Mouse (Mus musculus): ENCODE data around the gene Hdac9.

Gene Hdac9

DNA sequence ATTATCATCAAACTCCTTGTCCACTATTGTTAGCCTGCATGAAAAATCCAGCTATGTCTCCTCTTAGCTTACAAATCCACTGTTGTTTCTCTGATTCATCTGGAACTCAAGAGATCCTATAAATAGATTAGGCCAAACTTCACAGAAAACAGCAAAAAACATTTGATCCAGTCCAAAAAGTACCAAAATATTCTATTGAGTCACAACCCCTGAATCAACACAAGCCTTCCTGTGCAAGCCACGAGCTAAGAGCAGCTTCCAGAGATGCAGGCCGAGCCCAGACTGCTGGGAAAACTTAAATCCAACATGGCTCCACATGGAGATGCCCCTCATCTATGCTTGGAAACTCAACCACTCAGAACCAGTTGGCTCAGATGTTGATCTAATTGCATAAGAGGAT lies 113.2 kb downstream of the Hdac9 start:
- DNase-seq: no peak

- DNase-seq: no peak
These were observed 114.6 kb downstream of the Hdac9 start for GRCm38 (mm10) chr12:34802308-34802707.

- DNase-seq: no peak
These were observed 115.1 kb downstream of the Hdac9 start for GRCm38 (mm10) chr12:34801752-34802151.

DNA sequence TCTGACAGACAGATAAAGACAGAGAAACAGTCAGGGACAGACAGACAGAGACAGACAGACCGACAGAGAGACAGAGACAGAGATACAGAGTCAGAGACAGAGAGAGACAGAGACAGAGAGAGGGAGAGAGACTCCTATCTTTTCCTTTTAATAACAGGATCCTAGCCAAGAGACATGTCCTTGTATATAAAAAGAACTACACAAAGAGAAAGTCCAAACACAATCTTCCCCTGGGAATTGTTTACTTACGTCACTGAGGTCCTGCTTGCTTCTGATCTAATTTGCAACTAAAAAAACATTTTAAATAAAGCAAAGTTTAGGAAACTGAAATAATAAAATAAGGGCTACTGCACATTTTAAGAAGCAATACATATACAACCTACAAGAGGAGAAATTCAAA lies 119.5 kb downstream of the Hdac9 start:
- DNase-seq: no peak

DNA sequence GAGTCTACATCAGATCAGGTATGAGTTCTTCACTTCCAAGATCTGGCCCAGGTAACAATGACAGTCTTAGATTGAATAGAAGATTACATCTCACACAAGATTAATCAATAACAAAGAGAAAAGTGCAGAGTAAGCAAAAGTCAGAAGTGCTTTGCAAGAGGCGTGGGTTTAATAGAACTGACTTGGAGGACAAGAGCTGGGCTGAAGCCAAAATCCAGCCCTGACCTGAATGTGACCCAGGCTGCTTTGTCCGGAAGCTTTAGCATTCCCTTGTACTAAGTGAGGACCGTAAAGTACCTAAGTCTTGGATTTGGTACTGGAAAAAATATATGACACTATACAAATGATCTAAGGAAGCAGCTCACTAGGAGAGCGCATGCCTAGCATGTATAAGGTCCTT lies 121.4 kb downstream of the Hdac9 start:
- DNase-seq: no peak

GRCm38 (mm10) chr12:34792113-34792452 lies 124.8 kb downstream of the Hdac9 start:
- DNase-seq: no peak

DNA sequence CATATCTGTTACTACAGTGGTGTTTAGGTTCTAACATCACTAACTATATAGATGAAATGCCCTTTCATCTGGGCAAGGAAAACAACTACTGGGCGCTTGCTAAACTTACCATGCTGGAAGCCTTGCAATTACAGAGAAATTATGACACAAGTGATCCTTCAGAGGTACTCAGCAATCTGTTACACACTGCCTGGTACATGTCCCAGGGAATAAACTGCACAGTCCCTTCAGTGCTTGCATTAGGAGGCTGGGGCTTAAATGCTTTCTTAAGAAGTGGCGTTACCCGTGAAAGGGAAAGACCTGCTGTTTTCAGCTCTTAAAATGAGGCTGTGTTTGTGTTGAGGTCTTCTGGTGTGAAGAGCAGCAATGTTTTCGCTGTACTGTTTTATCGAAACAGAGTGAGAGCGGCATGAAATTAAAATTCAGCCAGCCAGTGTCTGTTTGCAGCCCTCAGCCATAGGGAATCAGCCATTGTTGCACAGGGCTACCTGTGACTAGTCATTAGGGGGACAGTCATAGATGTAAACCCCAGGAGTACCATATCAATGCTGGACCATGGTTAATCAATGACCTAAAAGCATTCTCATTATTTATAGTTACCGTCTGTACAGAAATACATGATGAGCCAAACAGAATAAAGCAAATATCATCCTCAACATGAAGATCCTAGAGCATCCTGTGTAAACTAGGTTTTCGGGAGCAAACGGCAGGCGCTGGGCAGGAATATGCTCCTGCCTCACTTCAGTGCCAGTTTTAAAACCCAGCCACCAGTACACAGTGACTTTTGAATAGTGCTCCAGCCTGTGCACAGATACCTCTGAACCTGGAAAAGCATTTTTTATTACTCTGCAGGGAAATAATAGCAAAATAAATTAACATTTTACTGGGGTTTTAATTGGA lies 125.4 kb downstream of the Hdac9 start:
- DNase-seq: no peak

- peak; percentile 34 for DNase-seq
These were observed 127.6 kb downstream of the Hdac9 start for GRCm38 (mm10) chr12:34789031-34789982.

DNA sequence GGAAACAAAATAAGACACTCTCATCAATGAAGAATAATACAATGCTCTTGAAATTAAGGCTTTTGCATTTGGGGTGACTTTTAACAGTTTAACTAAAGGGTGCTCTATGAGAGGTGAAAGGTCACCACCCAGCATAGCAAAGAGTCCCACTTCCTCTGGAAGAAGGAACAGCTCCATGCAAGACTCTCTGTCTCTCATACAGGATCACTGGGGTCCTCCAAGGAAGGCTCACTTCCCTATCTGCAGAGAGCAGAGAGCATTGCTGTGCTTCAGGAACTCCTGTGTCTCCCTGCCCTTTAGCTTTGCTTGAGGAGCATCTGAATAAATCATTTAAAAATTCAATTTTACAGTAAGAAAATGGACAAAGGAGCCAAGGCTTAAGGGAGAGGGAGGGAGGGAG lies 129.5 kb downstream of the Hdac9 start:
- peak; percentile 25 for DNase-seq

- peak; percentile 80 for DNase-seq
These were observed 133.3 kb downstream of the Hdac9 start for GRCm38 (mm10) chr12:34783574-34783973.

DNA sequence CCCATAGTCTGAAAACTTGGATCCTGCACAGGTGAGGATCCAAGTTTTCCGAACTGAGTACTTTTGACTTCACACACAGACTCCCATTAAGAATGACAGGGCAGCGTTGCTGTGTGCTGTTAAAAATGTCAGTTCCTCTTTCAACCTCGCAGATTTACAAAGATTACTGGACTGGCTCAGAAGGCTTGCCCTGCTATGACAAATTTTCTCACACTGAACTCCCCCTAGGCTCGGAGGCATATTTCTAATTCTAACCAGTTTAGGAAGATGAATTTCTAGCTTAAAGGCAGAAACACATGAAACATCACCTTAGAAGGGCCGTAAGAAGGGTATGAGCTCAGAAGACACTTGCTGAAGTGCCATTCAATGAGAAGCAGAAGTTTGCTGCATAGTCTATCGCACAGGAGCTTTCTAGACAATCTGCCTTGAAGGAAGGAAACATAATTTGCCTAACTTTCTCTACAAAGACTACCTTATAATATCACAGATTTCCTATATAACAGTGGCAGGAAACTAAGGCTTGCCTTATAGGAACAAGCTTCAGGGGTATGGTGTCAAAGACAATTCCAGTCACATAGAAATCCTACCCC lies 137.4 kb downstream of the Hdac9 start:
- no peak for DNase-seq

- DNase-seq: no peak
These were observed 140.7 kb downstream of the Hdac9 start for GRCm38 (mm10) chr12:34776170-34776569.

GRCm38 (mm10) chr12:34774071-34774470 lies 142.8 kb downstream of the Hdac9 start:
- no peak for DNase-seq

DNA sequence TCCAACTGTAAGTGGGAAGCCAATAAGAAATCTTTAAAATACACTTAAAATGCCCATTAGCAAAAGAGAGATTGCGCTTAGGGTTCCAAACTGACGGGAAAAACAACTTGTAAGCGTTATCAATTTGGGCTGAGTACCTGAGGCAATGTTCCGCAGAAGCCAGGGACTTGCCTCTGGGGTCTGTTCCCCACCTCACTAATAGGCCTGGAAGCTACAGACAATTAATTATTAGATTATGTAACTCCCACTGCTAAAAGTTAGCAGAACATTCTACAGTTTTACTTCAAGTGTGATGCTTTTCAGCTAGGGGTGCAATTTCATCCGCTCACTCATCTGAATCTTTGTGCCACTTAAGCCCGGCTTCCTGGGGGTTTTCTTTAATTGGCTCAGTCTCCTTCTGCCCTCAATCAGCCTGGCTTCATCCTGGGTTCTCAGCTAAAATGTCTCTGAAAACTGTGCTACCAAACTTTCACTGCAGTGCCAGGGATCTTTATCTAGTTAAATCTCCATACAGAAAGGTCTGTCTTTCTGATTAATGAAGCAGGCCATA lies 149.6 kb downstream of the Hdac9 start:
- DNase-seq: no peak

DNA sequence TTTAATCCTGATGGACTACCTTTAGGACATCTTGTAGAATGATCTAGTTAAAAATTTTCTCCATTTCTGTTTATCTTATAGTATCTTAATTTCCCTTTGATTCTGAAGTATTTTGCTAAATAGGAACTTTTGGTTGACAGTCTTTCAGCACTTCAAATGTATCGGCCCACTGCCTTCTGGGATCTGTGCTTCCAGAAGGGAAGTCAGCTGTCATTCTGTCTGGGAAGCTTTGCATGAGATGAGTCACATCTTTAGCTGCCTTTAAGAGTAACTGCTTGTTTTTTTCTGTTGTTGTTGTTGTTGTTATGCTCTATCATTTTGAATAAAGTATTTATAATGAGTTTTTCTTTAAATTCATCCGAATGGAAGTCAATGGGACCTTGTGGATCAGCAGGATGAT lies 169.6 kb downstream of the Hdac9 start:
- peak; percentile 65 for DNase-seq

DNA sequence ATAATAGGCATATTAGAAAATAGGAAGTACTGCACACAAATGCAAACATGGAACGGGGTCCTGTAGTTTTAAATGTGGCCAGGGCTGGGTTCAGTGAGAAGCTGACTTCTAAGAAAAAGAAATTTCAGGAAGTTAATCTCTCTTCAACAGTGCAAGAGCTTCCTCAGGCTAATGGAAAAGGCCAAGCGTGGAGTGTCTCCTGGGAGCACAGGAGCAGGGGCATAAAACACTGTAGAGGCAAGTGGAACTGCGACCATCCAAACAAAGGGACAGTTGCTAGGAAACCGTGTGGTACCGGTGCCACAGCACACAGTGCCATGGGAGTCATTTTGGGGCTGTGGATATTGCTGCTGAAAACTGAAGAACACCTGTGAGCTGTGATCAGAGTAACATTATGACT lies 191.7 kb downstream of the Hdac9 start:
- DNase-seq: no peak

DNA sequence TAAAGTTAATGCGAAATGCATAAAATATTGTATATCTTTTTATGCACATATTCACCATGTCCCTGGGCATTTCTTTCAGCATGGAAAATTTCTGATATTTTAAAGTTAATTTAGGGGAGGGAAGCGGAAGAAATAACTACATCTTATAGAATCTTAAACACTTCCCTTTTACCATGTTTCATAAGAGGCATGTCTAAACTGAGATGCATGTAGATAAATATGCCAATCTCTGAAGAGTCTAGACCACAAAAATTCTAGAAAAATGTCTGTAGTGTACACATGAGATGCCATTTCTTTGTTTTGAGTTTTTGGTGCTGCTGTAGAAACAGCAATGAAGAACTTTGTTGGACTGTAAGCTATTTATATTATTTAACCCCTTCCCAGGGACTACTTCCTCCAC lies 192.6 kb downstream of the Hdac9 start:
- DNase-seq: no peak

- no peak for DNase-seq
These were observed 193.9 kb downstream of the Hdac9 start for GRCm38 (mm10) chr12:34722831-34723490.

DNA sequence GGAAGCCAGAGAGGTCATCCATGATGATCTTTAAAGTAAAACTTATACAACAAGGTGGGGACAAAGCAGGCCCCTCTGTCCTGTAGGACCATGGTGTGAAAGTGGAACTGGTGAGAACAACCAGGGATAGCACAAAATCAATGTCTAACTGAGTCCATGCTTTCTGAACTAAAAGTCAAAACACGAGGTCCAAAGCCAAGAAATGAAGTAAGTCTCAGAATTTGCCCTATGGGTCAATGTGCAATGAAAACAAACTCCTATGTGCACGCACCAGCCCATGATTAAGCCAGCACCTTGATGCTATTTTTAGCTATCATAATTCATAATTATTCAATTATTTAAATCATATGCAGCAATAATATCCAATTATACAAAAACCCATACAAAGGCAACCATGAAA lies 196.0 kb downstream of the Hdac9 start:
- no peak for DNase-seq

DNA sequence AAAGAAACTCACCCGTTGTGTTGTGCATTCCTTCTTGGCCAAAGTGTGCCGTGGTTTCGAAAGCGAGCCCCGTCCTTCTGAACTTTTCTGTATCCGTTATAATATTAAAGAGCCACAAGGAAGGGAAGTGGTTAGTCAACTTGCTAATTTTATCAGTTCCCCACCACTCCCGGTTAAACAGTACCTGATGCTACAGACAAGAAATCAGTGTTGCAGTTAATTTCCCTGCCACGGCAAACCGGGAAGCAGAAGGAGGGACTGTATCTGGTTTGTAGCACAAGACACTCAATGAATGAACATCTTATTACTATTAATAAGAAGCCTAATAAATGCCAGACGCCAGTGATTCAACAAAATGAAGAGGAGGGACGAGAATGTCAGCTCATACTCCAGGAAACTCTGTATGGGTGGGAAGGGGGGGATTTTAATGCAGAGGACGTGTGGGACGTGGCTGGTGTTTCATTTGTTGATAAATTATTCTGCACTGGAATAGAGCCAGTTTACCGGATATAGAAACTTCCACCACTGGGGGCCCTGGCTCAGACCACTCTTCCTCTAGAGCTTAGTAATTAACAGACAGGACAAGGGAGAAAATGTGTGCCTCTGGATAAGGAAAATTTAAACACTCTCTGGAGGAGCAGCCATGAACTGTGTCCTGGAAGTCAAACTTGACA lies 202.5 kb downstream of the Hdac9 start:
- no peak for DNase-seq

DNA sequence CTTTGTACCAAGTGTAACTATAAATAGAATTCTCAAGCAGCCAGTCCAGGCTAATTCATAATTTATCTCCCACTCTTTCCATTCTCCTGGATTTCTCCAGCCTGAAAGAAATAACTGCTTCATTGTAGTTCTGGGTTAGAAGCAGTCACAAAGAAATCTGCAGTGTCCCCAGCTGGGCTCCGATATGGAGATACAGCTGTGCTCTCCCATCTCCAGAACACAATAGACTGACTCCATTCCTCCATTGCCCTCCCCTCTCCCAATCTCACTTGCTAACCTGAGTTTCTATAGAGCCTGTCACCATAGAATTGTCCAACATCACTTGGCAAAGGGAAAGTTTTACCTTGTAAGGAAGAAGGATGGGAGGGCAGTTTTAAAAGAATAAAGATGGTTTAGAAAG lies 218.9 kb downstream of the Hdac9 start:
- DNase-seq: no peak

DNA sequence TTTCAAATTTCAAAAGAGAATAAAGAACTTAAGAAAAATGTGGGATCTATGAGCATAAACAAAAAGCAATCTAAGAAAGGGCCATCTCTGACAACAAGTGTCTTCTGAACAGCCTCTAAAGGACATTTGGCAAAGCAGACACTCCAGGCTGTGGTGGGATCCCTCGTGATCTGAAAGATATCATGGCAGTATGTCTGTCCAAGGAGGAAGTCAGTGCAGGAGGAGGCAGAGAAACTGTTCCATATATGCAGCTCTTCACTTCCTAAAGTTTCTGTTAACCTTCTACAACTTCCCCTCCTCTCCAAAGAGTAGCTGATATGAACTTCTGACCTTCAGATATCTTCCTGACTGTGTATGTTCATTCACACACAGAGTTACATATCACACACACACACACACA lies 220.2 kb downstream of the Hdac9 start:
- no peak for DNase-seq
